Mouse (Mus musculus) forebrain, embryonic 15.5 days (tissue): ENCODE results near the gene Rnf135. TPM values are rescaled to one million over a fixed set of nuclear protein-coding genes. Genes with fewer than 3 reads are reported as not detected.
"Not testable (repeated sequence)": the region's sequence is repeated elsewhere in the genome, so short reads cannot be mapped to it uniquely, and the experiment has no call there.

Source experiments
- ATAC-seq: fragments of 200-750 bp; cut with Nextera tagmentation; replicated peaks from 2 replicates; pipeline ENCODE4 v1.8.0; 2017; ENCODE audit warnings: mild to moderate bottlenecking, moderate TSS enrichment, moderate library complexity
- H3K27ac ChIP-seq: fragments of 300-500 bp; sonication (generic); replicated peaks from 2 replicates; pipeline ENCODE4 v1.5.1; 2015; ENCODE audit warnings: mild to moderate bottlenecking, inconsistent platforms
- H3K27me3 ChIP-seq: fragments of 300-500 bp; sonication (generic); 2 replicates; pipeline ENCODE4 v1.6.1; 2015; ENCODE audit warnings: inconsistent platforms
- H3K36me3 ChIP-seq: fragments of 300-500 bp; sonication (generic); 2 replicates; pipeline ENCODE4 v1.6.1; 2015; ENCODE audit warnings: mild to moderate bottlenecking, inconsistent platforms
- H3K4me1 ChIP-seq: fragments of 300-500 bp; sonication (generic); 2 replicates; pipeline ENCODE4 v1.6.1; 2015; ENCODE audit warnings: inconsistent platforms
- H3K4me2 ChIP-seq: fragments of 300-500 bp; sonication (generic); replicated peaks from 2 replicates; pipeline ENCODE4 v1.6.1; 2015; ENCODE audit warnings: mild to moderate bottlenecking, inconsistent platforms
- H3K4me3 ChIP-seq: fragments of 300-500 bp; sonication (generic); 2 replicates; pipeline ENCODE4 v1.5.1; 2015; ENCODE audit warnings: mild to moderate bottlenecking, inconsistent platforms
- H3K9ac ChIP-seq: fragments of 300-500 bp; sonication (generic); replicated peaks from 2 replicates; pipeline ENCODE4 v1.6.1; 2015; ENCODE audit warnings: mild to moderate bottlenecking, inconsistent platforms
- H3K9me3 ChIP-seq: fragments of 300-500 bp; sonication (generic); 2 replicates; pipeline ENCODE4 v1.6.1; 2016; ENCODE audit warnings: inconsistent platforms
- WGBS: fragments of 180-500 bp; shearing (Covaris S2); methylation state at CpG from one replicate; pipeline ENCODE4 v1.1.7; 2015; ENCODE audit warnings: mixed read lengths; 5-methylcytosine and 5-hydroxymethylcytosine counted together
- polyA plus RNA-seq: library from polyadenylated mRNA; unstranded; fragments of >200 nt; fragmentation: Nextera tagmentation; extraction: Ambion mirVana; gene quantifications from 2 replicates; pipeline ENCODE4 v1.2.1, GENCODE M21; 2015

Rnf135 gene
- 3.0 and 3.3 TPM in 2 replicates for polyA plus RNA-seq

DNA sequence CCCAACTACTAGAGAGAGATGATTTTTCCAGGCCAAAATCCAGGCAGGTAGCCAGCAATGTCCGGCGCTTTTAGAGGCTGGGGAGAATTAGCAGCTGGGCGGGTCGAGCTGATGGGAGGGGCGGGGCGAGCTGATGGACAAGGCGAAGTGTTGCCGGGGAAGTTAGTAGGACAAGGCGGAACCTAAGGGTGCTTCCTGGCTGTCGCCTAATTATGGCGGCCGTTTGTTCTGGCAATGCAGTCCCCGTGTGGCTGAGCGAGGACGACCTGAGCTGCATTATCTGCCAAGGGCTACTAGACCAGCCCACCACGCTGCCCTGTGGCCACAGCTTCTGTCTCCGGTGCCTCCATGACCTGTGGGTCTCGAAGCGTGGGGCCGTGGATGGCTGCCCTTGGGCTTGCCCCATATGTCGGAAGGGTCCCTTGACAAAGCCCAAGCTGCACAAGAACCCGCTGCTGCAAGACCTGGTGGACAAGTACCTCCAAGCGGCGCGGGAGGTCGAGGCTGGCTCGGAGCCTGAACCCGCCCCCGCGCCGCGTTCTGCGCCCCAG, at the start of gene Rnf135:
Gene Rnf135 (plus strand): TSS at position 147 of the 551 bp plus-strand sequence.
- H3K4me3 ChIP-seq: peak within 1 kb of the TSS; percentile 54
- H3K27me3 ChIP-seq: no peaks in the 10 kb centered on the region
- peak; percentile 51; the same call in 1 of the 2 replicates for ATAC-seq
- peak within 1 kb of the TSS; percentile 84 for H3K4me2 ChIP-seq
- no peaks in the 10 kb centered on the region for H3K36me3 ChIP-seq
- WGBS: 2% methylated on average over 33 of the region's 33 CpGs
- H3K27ac ChIP-seq: peak within 1 kb of the TSS; percentile 48
- peaks cover 6% of the 10 kb centered on the region for H3K4me1 ChIP-seq
- H3K9ac ChIP-seq: peak within 1 kb of the TSS; percentile 52
- H3K9me3 ChIP-seq: no peaks in the 10 kb centered on the region

DNA sequence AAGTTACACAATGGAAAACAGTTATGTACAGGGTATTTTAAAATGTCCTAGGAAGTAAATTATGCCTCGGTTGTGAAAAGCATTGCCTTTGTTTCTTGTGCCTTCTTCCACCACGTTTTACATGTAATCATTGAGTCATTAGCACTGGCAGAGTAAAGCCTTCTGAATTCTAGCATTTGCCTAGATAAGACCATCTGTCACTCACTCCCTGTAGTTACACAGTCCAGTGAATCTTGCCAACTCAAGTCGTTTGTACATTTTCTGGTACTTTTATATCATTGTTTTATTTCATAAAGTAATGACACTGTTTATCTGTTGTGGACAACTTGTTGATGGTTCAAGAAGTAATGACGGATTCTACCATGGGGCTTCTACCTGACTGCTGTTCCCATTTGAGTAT, 48.9 kb upstream of the Rnf135 start:
- WGBS: 56% methylated on average over 4 of the region's 4 CpGs
- 0 out of 2 replicates have a peak, but pooled peaks cover 3% of the 10 kb centered on the region for H3K4me1 ChIP-seq
- no peak overlapping the region for H3K9ac ChIP-seq
- no peak overlapping the region for H3K4me3 ChIP-seq
- ATAC-seq: no peak
- no peak overlapping the region for H3K4me2 ChIP-seq
- H3K9me3 ChIP-seq: no peaks in the 10 kb centered on the region
- H3K27ac ChIP-seq: 0 out of 2 replicates have a peak overlapping the region, but pooled peaks have one; percentile 34
- H3K36me3 ChIP-seq: peaks cover 46% of the 10 kb centered on the region
- no peaks in the 10 kb centered on the region for H3K27me3 ChIP-seq

DNA sequence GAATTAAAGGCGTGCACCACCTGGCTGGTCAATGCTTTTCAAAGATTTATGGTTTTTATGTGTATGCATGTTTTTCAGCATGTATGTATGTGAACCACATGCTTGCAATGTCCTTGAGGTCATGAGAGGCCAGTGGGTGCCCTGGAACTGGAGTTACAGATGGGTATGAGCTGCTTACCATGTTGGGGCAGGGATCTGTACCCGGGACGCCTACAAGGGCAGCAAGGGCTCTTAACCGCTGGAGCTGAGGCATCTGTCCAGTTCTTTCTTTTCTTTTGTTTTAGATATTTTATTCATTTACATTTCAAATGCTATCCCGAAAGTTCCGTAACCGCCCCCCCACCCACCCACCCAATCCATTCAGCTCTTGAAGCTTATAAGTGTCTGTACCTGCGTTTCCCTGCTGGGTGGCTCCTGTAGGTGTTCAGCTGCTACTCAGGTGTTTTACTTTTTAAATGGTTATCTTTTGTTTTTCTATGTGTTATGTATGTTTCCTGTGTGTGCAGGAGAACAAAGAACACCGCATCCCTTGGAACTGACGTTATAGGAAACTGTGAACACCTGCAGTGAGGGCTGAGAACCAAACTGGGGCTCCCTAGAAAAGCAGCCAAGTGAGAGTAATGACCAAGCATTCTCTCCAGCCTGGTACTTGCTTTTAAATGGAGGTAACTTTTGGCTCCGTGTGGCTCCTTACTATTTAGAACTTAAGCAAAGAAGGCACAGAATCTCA, 47.5 kb upstream of the Rnf135 start:
- H3K9ac ChIP-seq: no peak overlapping the region
- no peak overlapping the region for H3K4me3 ChIP-seq
- H3K4me1 ChIP-seq: peaks cover 10% of the 10 kb centered on the region
- H3K27ac ChIP-seq: no peak overlapping the region
- WGBS: 82% methylated on average over 11 of the region's 11 CpGs
- ATAC-seq: no peak
- H3K9me3 ChIP-seq: no peaks in the 10 kb centered on the region
- no peaks in the 10 kb centered on the region for H3K27me3 ChIP-seq
- H3K36me3 ChIP-seq: peaks cover 41% of the 10 kb centered on the region
- no peak overlapping the region for H3K4me2 ChIP-seq

DNA sequence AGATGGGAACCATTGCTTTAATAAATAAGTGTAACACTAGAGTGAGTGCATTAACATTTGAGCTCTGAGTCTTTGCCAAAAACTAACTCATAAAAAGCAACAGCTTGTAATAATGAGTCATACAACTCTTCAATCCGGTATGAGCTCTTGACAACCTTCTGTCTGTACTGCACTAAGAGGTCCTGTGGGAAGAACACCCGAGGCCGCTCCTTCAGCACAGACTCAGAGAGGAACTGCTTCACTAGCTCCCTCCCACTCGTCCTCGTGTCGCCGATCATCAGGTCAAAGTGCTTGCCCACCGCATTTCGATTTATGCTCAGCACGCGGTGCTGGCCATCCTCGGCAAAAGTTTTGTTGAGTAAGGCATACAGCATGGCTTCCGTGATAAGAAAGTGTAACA, 46.9 kb upstream of the Rnf135 start:
- Histone ChIP-seq H3K36me3 (peaks cover 41% of the 10 kb centered on the region), H3K4me3 (no peak overlapping the region), H3K4me2 (no peak overlapping the region), H3K27me3 (no peaks in the 10 kb centered on the region), H3K27ac (no peak overlapping the region), H3K4me1 (peaks cover 14% of the 10 kb centered on the region), H3K9ac (no peak overlapping the region), H3K9me3 (no peaks in the 10 kb centered on the region)
- WGBS: 91% methylated on average over 13 of the region's 13 CpGs
- no peak for ATAC-seq

DNA sequence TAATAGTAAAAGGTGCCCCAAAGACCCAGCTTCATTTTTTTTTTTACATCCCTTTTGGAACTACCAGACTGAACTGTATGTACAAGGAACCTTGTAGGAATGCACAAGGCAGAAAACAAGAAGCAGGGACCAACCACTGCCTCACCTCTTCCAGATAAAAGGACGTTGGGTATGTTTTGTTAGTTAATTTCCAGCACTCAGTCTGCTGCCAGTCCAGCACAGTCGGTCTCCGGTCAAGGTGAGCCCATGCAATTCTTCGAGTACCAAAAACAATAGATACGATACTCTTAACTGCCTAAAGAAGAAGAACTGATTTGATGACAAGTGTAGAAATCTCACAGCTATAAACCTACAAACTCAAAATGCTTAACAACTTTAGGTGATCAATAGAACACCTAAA, 45.9 kb upstream of the Rnf135 start:
- Histone ChIP-seq H3K27me3 (no peaks in the 10 kb centered on the region), H3K9ac (no peak overlapping the region), H3K4me1 (peaks cover 19% of the 10 kb centered on the region), H3K27ac (no peak overlapping the region), H3K4me2 (no peak overlapping the region), H3K4me3 (no peak overlapping the region), H3K36me3 (peaks cover 31% of the 10 kb centered on the region), H3K9me3 (no peaks in the 10 kb centered on the region)
- 90% methylated on average over 5 of the region's 5 CpGs for WGBS
- ATAC-seq: no peak

DNA sequence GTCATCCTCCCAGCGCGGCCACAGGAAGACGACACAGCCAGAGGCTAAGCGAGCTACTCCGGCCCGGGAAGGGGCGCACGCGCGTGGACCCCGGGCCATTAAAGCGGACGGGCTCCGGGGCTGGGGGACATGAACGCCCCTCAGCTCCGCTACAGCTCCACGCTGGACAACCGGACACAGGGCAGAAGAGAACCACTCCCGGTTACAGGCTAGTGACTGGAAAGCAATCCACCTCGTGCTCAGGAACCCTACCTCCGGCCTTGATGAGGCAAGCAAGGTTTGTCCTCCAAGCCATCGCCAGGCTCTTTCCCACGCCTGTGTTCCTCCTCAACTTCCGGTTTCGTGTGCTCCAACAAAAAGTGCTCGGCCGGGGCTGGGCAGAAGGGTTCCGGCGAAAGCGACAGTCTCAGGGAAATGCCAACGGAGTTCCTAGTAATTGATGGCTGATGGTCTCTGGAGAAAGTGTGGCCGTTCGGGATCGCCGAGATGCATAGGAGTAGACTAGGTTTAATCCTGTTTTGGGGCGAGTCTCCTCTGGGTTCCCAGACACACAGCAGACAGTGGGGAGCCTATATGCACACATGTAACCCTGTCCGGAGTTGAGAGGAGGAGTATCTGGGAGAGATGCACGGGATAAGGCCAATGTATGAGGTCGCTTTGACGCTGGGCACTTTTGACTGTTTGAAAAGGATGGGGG, 41.7 kb upstream of the Rnf135 start, which contains the start of gene Tefm:
Gene Tefm (minus strand): TSS at position 351 of the 697 bp plus-strand sequence.
- Histone ChIP-seq H3K27ac (peak within 1 kb of the TSS; percentile 86), H3K4me1 (peaks cover 23% of the 10 kb centered on the region), H3K4me3 (peak within 1 kb of the TSS; percentile 72), H3K9me3 (no peaks in the 10 kb centered on the region), H3K36me3 (peaks cover 4% of the 10 kb centered on the region), H3K9ac (peak within 1 kb of the TSS; percentile 82), H3K4me2 (peak within 1 kb of the TSS; percentile 74), H3K27me3 (no peaks in the 10 kb centered on the region)
- peak; percentile 95 for ATAC-seq
- under 1% methylated on average over 40 of the region's 40 CpGs for WGBS

DNA sequence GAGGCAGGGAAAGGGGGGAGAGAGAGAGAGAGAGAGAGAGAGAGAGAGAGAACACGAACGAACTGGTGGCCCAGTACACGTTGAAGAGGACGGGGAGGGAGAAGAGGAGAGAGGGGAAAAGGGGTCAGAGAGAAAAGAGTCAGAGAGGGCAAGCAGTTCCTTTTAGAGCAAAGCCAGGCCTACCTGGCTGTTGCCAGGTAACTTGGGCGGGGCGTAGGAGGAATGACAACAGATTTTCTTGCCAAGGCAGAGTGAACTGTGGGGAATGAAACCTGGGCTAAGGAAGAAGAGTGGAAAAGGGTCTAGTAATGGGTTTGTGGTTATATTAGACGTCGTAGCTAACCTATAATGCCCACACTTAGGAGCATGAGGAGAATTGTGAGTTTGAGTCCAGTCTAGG, 40.8 kb upstream of the Rnf135 start:
- Histone ChIP-seq H3K9ac (peak overlapping the region; percentile 82; the same call in 1 of the 2 replicates), H3K27ac (no peak overlapping the region), H3K4me3 (peak overlapping the region; percentile 72), H3K4me2 (peak overlapping the region; percentile 74), H3K27me3 (no peaks in the 10 kb centered on the region), H3K4me1 (peaks cover 23% of the 10 kb centered on the region), H3K9me3 (no peaks in the 10 kb centered on the region), H3K36me3 (no peaks in the 10 kb centered on the region)
- no peak for ATAC-seq
- 50% methylated on average over 8 of the region's 8 CpGs for WGBS

DNA sequence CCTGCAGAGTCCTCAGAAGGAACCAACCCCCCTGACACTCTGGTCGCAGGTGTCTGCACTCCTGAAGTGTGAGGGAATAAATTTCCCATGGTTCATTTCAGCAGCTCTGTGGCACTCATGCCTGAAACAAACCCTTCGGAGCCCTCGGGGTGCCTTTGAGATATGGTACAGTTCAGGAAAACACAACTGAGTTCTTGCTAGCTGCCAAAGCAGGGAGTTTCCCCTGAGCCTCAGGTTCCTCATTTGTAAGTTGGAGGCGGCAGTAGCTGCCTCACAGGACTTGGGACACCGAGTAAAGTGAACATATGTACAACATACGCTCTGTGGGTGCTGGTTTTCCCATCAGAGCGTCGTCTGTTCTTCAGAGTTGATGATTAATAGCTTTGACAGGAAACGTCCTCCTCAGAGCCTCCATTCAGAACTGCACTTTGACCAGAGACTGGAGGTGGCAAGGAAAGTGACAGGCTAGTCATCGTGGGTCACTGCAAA, 37.8 kb upstream of the Rnf135 start:
- ATAC-seq: no peak
- no peaks in the 10 kb centered on the region for H3K9me3 ChIP-seq
- no peaks in the 10 kb centered on the region for H3K36me3 ChIP-seq
- H3K4me3 ChIP-seq: no peak overlapping the region
- H3K9ac ChIP-seq: no peak overlapping the region
- no peak overlapping the region for H3K4me2 ChIP-seq
- no peaks in the 10 kb centered on the region for H3K27me3 ChIP-seq
- WGBS: 73% methylated on average over 10 of the region's 10 CpGs
- peaks cover 16% of the 10 kb centered on the region for H3K4me1 ChIP-seq
- H3K27ac ChIP-seq: no peak overlapping the region

DNA sequence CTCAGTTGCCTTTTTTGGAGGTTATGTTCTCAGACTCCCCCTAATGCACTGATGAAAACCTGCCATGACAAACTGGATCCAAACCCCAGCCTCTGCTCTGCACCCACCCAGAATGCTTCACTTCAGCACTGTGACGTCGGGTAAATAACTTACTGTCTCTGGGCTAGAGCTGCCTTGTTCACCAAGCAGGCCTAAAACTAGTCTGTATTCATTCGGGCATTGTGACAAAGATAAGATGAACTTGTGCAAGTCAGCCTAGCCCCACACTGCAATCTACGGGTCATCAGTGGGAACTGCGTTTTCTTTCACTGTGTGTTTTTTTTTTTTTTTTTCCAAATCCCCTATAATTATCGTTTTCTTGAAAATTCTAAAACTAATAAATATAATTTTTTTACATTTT, 35.9 kb upstream of the Rnf135 start:
- Histone ChIP-seq H3K36me3 (no peaks in the 10 kb centered on the region), H3K4me1 (peaks cover 4% of the 10 kb centered on the region), H3K4me2 (no peak overlapping the region), H3K27ac (no peak overlapping the region), H3K4me3 (no peak overlapping the region), H3K9me3 (no peaks in the 10 kb centered on the region), H3K9ac (no peak overlapping the region), H3K27me3 (peaks cover 5% of the 10 kb centered on the region; the same call in 1 of the 2 replicates)
- 74% methylated on average over 6 of the region's 6 CpGs for WGBS
- ATAC-seq: no peak

DNA sequence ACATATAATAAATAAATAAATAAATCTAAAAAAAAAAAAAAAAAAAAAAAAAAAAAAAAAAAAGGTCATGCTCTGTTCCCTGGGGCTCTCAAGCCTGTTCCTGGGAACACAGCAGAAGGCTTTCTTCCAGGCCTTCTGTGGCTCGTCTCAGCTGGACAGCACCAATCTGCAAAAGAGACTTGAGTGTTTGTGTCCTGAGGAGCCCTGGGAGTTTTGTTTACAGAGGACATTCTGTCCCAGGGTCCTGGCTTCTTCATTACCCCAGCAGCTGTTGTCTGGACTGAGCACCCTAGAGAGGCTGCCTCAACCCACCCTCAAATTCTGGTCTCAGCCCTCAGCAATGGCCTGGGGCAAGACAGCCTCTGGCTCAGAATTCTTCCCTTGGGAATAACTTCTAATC, 35.3 kb upstream of the Rnf135 start:
- Histone ChIP-seq H3K9me3 (no peaks in the 10 kb centered on the region), H3K4me2 (no peak overlapping the region), H3K9ac (no peak overlapping the region), H3K27ac (no peak overlapping the region), H3K4me1 (no peaks in the 10 kb centered on the region), H3K36me3 (no peaks in the 10 kb centered on the region), H3K27me3 (peaks cover 8% of the 10 kb centered on the region), H3K4me3 (no peak overlapping the region)
- 87% methylated on average over 1 of the region's 1 CpGs for WGBS
- ATAC-seq: no peak

DNA sequence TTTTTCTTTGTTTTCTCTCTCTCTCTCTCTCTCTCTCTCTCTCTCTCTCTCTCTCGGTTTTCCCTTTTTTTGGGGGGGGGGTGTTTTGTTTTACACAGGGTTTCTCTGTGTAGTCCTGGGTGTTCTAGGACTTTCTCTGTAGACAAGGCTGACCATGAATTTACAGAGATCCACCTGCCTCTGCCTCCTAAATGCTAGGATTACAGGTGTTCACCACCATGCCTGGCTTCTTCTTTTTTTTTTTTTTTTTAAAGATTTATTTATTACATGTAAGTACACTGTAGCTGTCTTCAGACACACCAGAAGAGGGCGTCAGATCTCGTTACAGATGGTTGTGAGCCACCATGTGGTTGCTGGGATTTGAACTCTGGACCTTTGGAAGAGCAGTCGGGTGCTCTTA, 34.7 kb upstream of the Rnf135 start:
- H3K27me3 ChIP-seq: peaks cover 14% of the 10 kb centered on the region
- H3K4me3 ChIP-seq, H3K36me3 ChIP-seq, H3K9me3 ChIP-seq, H3K4me2 ChIP-seq, H3K9ac ChIP-seq, H3K4me1 ChIP-seq, ATAC-seq, H3K27ac ChIP-seq: not testable (repeated sequence)
- 88% methylated on average over 2 of the region's 4 CpGs for WGBS

DNA sequence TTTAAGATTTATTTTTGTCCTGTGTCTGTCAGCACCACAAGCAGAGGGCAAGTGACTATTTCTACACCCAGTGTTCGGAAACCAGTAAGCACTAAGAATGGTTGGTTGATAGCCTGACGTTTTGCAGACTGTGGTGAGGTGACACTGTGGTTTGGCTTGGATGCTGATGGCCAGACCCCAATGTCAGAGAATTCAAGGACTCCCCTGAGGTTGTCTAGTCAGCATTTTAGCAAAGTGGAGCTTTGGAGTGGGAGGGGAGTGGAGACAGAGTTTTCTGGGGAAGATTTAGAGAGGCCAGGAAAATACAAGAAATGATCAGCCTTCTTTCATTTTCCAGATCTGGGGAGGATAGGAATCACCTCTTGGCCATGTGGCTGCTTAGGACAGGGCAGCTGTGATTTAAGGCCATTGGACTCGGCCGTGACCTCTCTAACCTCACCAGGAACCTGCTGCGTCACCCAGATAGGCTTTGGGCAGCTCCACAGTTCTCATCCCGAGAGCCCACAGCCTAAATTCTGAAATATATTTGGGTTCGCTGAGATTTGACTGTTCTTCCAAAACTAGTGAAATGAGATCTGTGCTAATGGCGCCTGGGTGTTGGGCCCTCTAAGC, 34.1 kb upstream of the Rnf135 start:
- no peak for ATAC-seq
- no peaks in the 10 kb centered on the region for H3K9me3 ChIP-seq
- H3K4me3 ChIP-seq: no peak overlapping the region
- WGBS: 92% methylated on average over 8 of the region's 8 CpGs
- no peaks in the 10 kb centered on the region for H3K36me3 ChIP-seq
- no peak overlapping the region for H3K27ac ChIP-seq
- H3K27me3 ChIP-seq: peaks cover 19% of the 10 kb centered on the region
- H3K4me1 ChIP-seq: peaks cover 9% of the 10 kb centered on the region
- no peak overlapping the region for H3K9ac ChIP-seq
- H3K4me2 ChIP-seq: no peak overlapping the region
